Mouse (Mus musculus) intestine, embryonic 16.5 days (tissue): Measurements from ENCODE around the gene Ercc5. TPM values are rescaled to one million over a fixed set of nuclear protein-coding genes. Genes with fewer than 3 reads are reported as not detected.

Source experiments
- ATAC-seq: fragments of 200-750 bp; cut with Nextera tagmentation; 2 replicates; pipeline ENCODE4 v1.8.0; 2017; ENCODE audit warnings: moderate TSS enrichment, moderate library complexity
- H3K27ac ChIP-seq: fragments of 300-500 bp; sonication (generic); 2 replicates; pipeline ENCODE4 v1.5.1; 2014; ENCODE audit warnings: mild to moderate bottlenecking, low read length
- H3K27me3 ChIP-seq: fragments of 300-500 bp; sonication (generic); replicated peaks from 2 replicates; pipeline ENCODE4 v1.6.1; 2014; ENCODE audit warnings: low read length, control low read depth, mixed read lengths; ENCODE audit not compliant: control insufficient read depth, insufficient read depth
- H3K36me3 ChIP-seq: fragments of 300-500 bp; sonication (generic); 2 replicates; pipeline ENCODE4 v1.6.1; 2014; ENCODE audit warnings: low read length, control low read depth; ENCODE audit not compliant: control insufficient read depth, insufficient read depth
- H3K4me1 ChIP-seq: fragments of 300-500 bp; sonication (generic); 2 replicates; pipeline ENCODE4 v1.6.1; 2014; ENCODE audit warnings: low read length, control low read depth, mixed read lengths; ENCODE audit not compliant: control insufficient read depth, insufficient read depth
- H3K4me2 ChIP-seq: fragments of 300-500 bp; sonication (generic); 2 replicates; pipeline ENCODE4 v1.6.1; 2014; ENCODE audit warnings: low read depth, low read length, control low read depth
- H3K4me3 ChIP-seq: fragments of 300-500 bp; sonication (generic); 2 replicates; pipeline ENCODE4 v1.5.1; 2014; ENCODE audit warnings: mild to moderate bottlenecking, low read length
- H3K9ac ChIP-seq: fragments of 300-500 bp; sonication (generic); 2 replicates; pipeline ENCODE4 v1.6.1; 2014; ENCODE audit warnings: low read depth, low read length
- H3K9me3 ChIP-seq: fragments of 300-500 bp; sonication (generic); 2 replicates; pipeline ENCODE4 v1.6.1; 2016; ENCODE audit warnings: low read length, control low read depth; ENCODE audit not compliant: control insufficient read depth
- WGBS: fragments of 180-500 bp; shearing (Covaris S2); extraction: QIAGEN DNeasy Blood & Tissue Kit; methylation state at CpG from one replicate; pipeline ENCODE4 v1.1.7; 2014; 5-methylcytosine and 5-hydroxymethylcytosine counted together
- polyA plus RNA-seq: library from polyadenylated mRNA; unstranded; fragments of >200 nt; fragmentation: Nextera tagmentation; extraction: Ambion mirVana; gene quantifications from 2 replicates; pipeline ENCODE4 v1.2.1, GENCODE M21; 2015

Ercc5 gene
- polyA plus RNA-seq, 1 experiment from 2014 or later, result 12.0 TPM

GRCm38 (mm10) chr1:44167859-44168383 lies 20.4 kb downstream of the Ercc5 start:
- Histone ChIP-seq H3K4me2 (no peak overlapping the region), H3K4me1 (no peaks in the 10 kb centered on the region), H3K27ac (no peak overlapping the region), H3K9me3 (peaks cover 3% of the 10 kb centered on the region), H3K4me3 (no peak overlapping the region), H3K9ac (no peak overlapping the region), H3K27me3 (no peaks in the 10 kb centered on the region), H3K36me3 (peaks cover 14% of the 10 kb centered on the region)
- ATAC-seq, result no peak
- WGBS, result 92% methylated on average over 3 of the region's 3 CpGs

- 93% methylated on average over 4 of the region's 4 CpGs for WGBS
- Histone ChIP-seq H3K36me3 (peaks cover 14% of the 10 kb centered on the region), H3K9ac (no peak overlapping the region), H3K4me3 (no peak overlapping the region), H3K4me1 (no peaks in the 10 kb centered on the region), H3K4me2 (no peak overlapping the region), H3K27ac (no peak overlapping the region), H3K27me3 (no peaks in the 10 kb centered on the region), H3K9me3 (peaks cover 3% of the 10 kb centered on the region)
- no peak for ATAC-seq
Measured at GRCm38 (mm10) chr1:44172656-44173055, 25.1 kb downstream of the Ercc5 start.

- Histone ChIP-seq H3K9me3 (peaks cover 3% of the 10 kb centered on the region; the same call in 1 of the 2 replicates), H3K4me3 (no peak overlapping the region), H3K27ac (no peak overlapping the region), H3K4me1 (no peaks in the 10 kb centered on the region), H3K27me3 (no peaks in the 10 kb centered on the region), H3K4me2 (no peak overlapping the region), H3K36me3 (peaks cover 10% of the 10 kb centered on the region), H3K9ac (no peak overlapping the region)
- WGBS, result 85% methylated on average over 8 of the region's 8 CpGs
- no peak for ATAC-seq
Measured at GRCm38 (mm10) chr1:44173903-44174302, 26.4 kb downstream of the Ercc5 start.

- Histone ChIP-seq H3K27ac (no peak overlapping the region), H3K4me1 (no peaks in the 10 kb centered on the region), H3K36me3 (peaks cover 14% of the 10 kb centered on the region), H3K4me2 (no peak overlapping the region), H3K9me3 (no peaks in the 10 kb centered on the region), H3K4me3 (no peak overlapping the region), H3K27me3 (no peaks in the 10 kb centered on the region), H3K9ac (no peak overlapping the region)
- WGBS, result 91% methylated on average over 5 of the region's 5 CpGs
- ATAC-seq, result no peak
Measured at GRCm38 (mm10) chr1:44178086-44178485, 30.5 kb downstream of the Ercc5 start.

- Histone ChIP-seq H3K4me1 (no peaks in the 10 kb centered on the region), H3K4me3 (no peak overlapping the region), H3K36me3 (no peaks in the 10 kb centered on the region), H3K27me3 (no peaks in the 10 kb centered on the region), H3K9ac (no peak overlapping the region), H3K4me2 (no peak overlapping the region), H3K27ac (no peak overlapping the region), H3K9me3 (no peaks in the 10 kb centered on the region)
- no peak for ATAC-seq
Measured at GRCm38 (mm10) chr1:44186396-44186795, 38.9 kb downstream of the Ercc5 start.

- H3K9ac ChIP-seq, result peak overlapping the region; percentile 53; the same call in 1 of the 2 replicates
- H3K27ac ChIP-seq, result no peak overlapping the region
- H3K4me3 ChIP-seq, result peak overlapping the region; percentile 50
- no peaks in the 10 kb centered on the region for H3K4me1 ChIP-seq
- H3K27me3 ChIP-seq, result 0 out of 2 replicates have a peak, but pooled peaks cover 4% of the 10 kb centered on the region
- no peaks in the 10 kb centered on the region for H3K9me3 ChIP-seq
- H3K36me3 ChIP-seq, result no peaks in the 10 kb centered on the region
- peak overlapping the region; percentile 98 for H3K4me2 ChIP-seq
- 18% methylated on average over 47 of the region's 47 CpGs for WGBS
- peak; percentile 93 for ATAC-seq
Measured at GRCm38 (mm10) chr1:44198273-44199171, 51.0 kb downstream of the Ercc5 start.

- no peak for ATAC-seq
- H3K4me1 ChIP-seq, result no peaks in the 10 kb centered on the region
- no peak overlapping the region for H3K9ac ChIP-seq
- 0 out of 2 replicates have a peak, but pooled peaks cover 4% of the 10 kb centered on the region for H3K27me3 ChIP-seq
- WGBS, result 89% methylated on average over 15 of the region's 15 CpGs
- H3K9me3 ChIP-seq, result no peaks in the 10 kb centered on the region
- H3K4me2 ChIP-seq, result no peak overlapping the region
- H3K4me3 ChIP-seq, result no peak overlapping the region
- H3K27ac ChIP-seq, result no peak overlapping the region
- no peaks in the 10 kb centered on the region for H3K36me3 ChIP-seq
Measured at GRCm38 (mm10) chr1:44202876-44203275, 55.3 kb downstream of the Ercc5 start.

- WGBS, result 53% methylated on average over 2 of the region's 2 CpGs
- Histone ChIP-seq H3K27me3 (no peaks in the 10 kb centered on the region), H3K9me3 (no peaks in the 10 kb centered on the region), H3K36me3 (no peaks in the 10 kb centered on the region), H3K27ac (no peak overlapping the region), H3K4me1 (no peaks in the 10 kb centered on the region), H3K9ac (no peak overlapping the region), H3K4me2 (no peak overlapping the region), H3K4me3 (no peak overlapping the region)
- ATAC-seq, result no peak
Measured at GRCm38 (mm10) chr1:44214443-44214842, 66.9 kb downstream of the Ercc5 start.

GRCm38 (mm10) chr1:44216352-44217116 lies 69.0 kb downstream of the Ercc5 start:
- Histone ChIP-seq H3K9ac (no peak overlapping the region), H3K9me3 (no peaks in the 10 kb centered on the region), H3K27me3 (no peaks in the 10 kb centered on the region), H3K4me2 (no peak overlapping the region), H3K36me3 (no peaks in the 10 kb centered on the region), H3K4me1 (no peaks in the 10 kb centered on the region), H3K4me3 (no peak overlapping the region), H3K27ac (no peak overlapping the region)
- WGBS, result 65% methylated on average over 2 of the region's 2 CpGs
- no peak for ATAC-seq
